Mouse (Mus musculus) liver, postnatal 0 days (tissue): ENCODE data around the gene Gm10100.

Source experiments
- CTCF ChIP-seq: sonication (generic); IDR thresholded peaks from 2 replicates; pipeline ENCODE4 v1.5.1; 2016; ENCODE audit warnings: antibody characterized with exemption, low read depth
- EP300 ChIP-seq: IDR thresholded peaks from 2 replicates; pipeline ENCODE4 v1.6.1; 2016; ENCODE audit warnings: antibody characterized with exemption, low read depth, mild to moderate bottlenecking

DNA sequence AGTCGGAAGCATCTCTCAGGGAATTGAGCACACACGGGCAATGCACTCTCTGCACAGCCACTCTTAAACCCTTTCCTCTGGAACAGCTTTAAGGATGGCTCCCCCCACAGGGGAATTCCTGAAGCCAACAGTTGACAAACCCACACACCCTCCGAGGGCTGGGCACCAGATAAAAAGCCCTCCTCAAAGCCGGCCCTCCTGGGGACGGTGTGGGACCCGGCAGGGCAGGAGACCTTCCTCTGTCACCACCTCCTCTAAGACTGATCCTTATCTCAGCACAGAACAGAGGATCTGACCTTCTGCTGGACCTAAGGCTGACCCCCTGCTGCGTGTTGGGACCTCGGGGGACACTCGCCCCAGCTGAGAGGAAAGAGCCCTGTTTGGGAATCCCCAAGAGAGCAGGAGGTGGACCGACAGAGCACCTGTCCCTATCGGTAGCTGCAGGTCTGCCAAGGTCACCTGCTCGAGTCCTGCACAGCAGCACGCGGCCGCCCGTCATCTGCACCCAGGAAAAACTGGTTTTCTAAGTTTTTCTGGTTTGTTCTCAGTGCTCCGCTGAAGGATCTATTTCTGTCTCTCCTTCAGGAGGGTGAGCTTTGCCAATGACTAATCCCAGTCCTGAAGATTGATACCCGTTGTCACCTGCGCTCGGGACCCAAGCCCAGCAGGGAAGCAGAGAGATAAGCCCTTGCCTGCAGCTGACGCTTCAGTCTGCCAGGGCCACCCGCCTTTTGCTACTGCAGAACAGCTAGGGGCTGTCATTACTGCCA lies 40.2 kb upstream of the Gm10100 start, which contains the start of gene Tspear:
- TF ChIP-seq CTCF (no peak), EP300 (no peak)
